In genomic region chr13:5808380-5808779, GRCm38 (mm10) we compare ENCODE assay signal across 32 mouse cellular contexts.
"Had no signal": no experiment of that assay in that cellular context is flagged by ENCODE, and none has a peak within 500 bp of the region (broad histone marks: within the 10 kb centered on the region; RNA-seq: fewer than 3 reads in every experiment).

No protein-coding gene starts in this region.

- H3K27me3 ChIP-seq: limb, embryonic 12.5 days; limb, embryonic 13.5 days; limb, embryonic 15.5 days; liver, embryonic 12.5 days; liver, embryonic 13.5 days; liver, embryonic 15.5 days; lung, embryonic 15.5 days; megakaryocyte, embryonic 14.5 days; midbrain, embryonic 12.5 days; midbrain, embryonic 13.5 days; midbrain, embryonic 15.5 days; neural tube, embryonic 12.5 days had no signal

- DNase-seq: left cerebral cortex, postnatal 4 days; liver; liver, embryonic 13.5 days; liver, postnatal 0 days; lung, adult 18-20 months; lung, adult 2 months; lung, embryonic 14.5 days; lung, postnatal 10 days; lung, postnatal 14 days; lung, postnatal 36 days; lung, postnatal 4 days; midbrain, embryonic 14.5 days had no signal

- H3K9ac ChIP-seq: limb, embryonic 12.5 days; limb, embryonic 13.5 days; limb, embryonic 15.5 days; liver, embryonic 12.5 days; liver, embryonic 13.5 days; liver, embryonic 14.5 days; liver, embryonic 15.5 days; liver, postnatal 0 days; lung, embryonic 14.5 days; lung, embryonic 15.5 days; midbrain, embryonic 12.5 days; midbrain, embryonic 13.5 days; midbrain, embryonic 15.5 days; neural tube, embryonic 12.5 days had no signal

- H3K4me2 ChIP-seq: limb, embryonic 12.5 days; limb, embryonic 13.5 days; limb, embryonic 15.5 days; liver, embryonic 11.5 days; liver, embryonic 12.5 days; liver, embryonic 13.5 days; liver, embryonic 15.5 days; lung, embryonic 14.5 days; lung, embryonic 15.5 days; midbrain, embryonic 11.5 days; midbrain, embryonic 12.5 days; midbrain, embryonic 13.5 days; midbrain, embryonic 15.5 days; neural tube, embryonic 12.5 days had no signal

- H3K36me3 ChIP-seq: limb, embryonic 10.5 days; limb, embryonic 12.5 days; limb, embryonic 13.5 days; limb, embryonic 15.5 days; liver, embryonic 12.5 days; liver, embryonic 13.5 days; liver, embryonic 15.5 days; lung, embryonic 15.5 days; midbrain, embryonic 10.5 days; midbrain, embryonic 12.5 days; midbrain, embryonic 13.5 days; midbrain, embryonic 15.5 days; neural tube, embryonic 12.5 days had no signal

- H3K4me3 ChIP-seq: left cerebral cortex, adult 2 months; limb, embryonic 10.5 days; limb, embryonic 12.5 days; limb, embryonic 13.5 days; limb, embryonic 15.5 days; liver, embryonic 12.5 days; liver, embryonic 13.5 days; liver, embryonic 15.5 days; lung, embryonic 15.5 days; megakaryocyte, embryonic 14.5 days; midbrain, embryonic 10.5 days; midbrain, embryonic 12.5 days; midbrain, embryonic 13.5 days; midbrain, embryonic 15.5 days; myocyte; neural tube, embryonic 12.5 days had no signal

- ATAC-seq: liver, embryonic 12.5 days; liver, postnatal 0 days; midbrain, embryonic 13.5 days; midbrain, embryonic 15.5 days; midbrain, embryonic 16.5 days had no signal

- H3K9me3 ChIP-seq: limb, embryonic 10.5 days; limb, embryonic 12.5 days; limb, embryonic 13.5 days; limb, embryonic 15.5 days; liver, embryonic 12.5 days; liver, embryonic 13.5 days; liver, embryonic 15.5 days; lung, embryonic 15.5 days; megakaryocyte, embryonic 14.5 days; midbrain, embryonic 10.5 days; midbrain, embryonic 12.5 days; midbrain, embryonic 13.5 days; midbrain, embryonic 15.5 days; neural tube, embryonic 12.5 days had no signal

- H3K27ac ChIP-seq: left cerebral cortex, adult 2 months; limb, embryonic 10.5 days; limb, embryonic 12.5 days; limb, embryonic 13.5 days; limb, embryonic 15.5 days; liver, embryonic 12.5 days; liver, embryonic 13.5 days; liver, embryonic 14.5 days; liver, embryonic 15.5 days; lung, embryonic 15.5 days; macrophage; midbrain, embryonic 10.5 days; midbrain, embryonic 12.5 days; midbrain, embryonic 13.5 days; midbrain, embryonic 15.5 days; neural tube, embryonic 12.5 days had no signal

- H3K4me1 ChIP-seq: limb, embryonic 10.5 days; limb, embryonic 12.5 days; limb, embryonic 13.5 days; limb, embryonic 15.5 days; liver, embryonic 12.5 days; liver, embryonic 13.5 days; liver, embryonic 15.5 days; midbrain, embryonic 15.5 days; neural tube, embryonic 12.5 days had no signal
